Mouse (Mus musculus) C2C12 (cell line): ENCODE results near the gene Trp53. TPM values are rescaled to one million over a fixed set of nuclear protein-coding genes. Genes with fewer than 3 reads are reported as not detected.

Source experiments
- H3K27me3 ChIP-seq: one replicate; pipeline ENCODE4 v1.6.1; 2011; ENCODE audit not compliant: control insufficient read depth, insufficient read depth, insufficient read length
- H3K36me3 ChIP-seq: one replicate; pipeline ENCODE4 v1.6.1; 2011; ENCODE audit not compliant: control insufficient read depth, insufficient read depth
- H3K4me3 ChIP-seq: one replicate; pipeline ENCODE4 v1.5.1; 2011; ENCODE audit warnings: mild to moderate bottlenecking, control low read depth; ENCODE audit not compliant: poor library complexity, insufficient read depth, severe bottlenecking
- H3K79me2 ChIP-seq: one replicate; pipeline ENCODE4 v1.6.1; 2011; ENCODE audit not compliant: control insufficient read depth, insufficient read depth
- H3K79me3 ChIP-seq: one replicate; pipeline ENCODE4 v1.6.1; 2011; ENCODE audit warnings: low read depth, control low read depth
- H3ac ChIP-seq: one replicate; pipeline ENCODE3; 2011; ENCODE audit warnings: low read depth; ENCODE audit not compliant: control insufficient read depth, insufficient read length
- CEBPB ChIP-seq: IDR thresholded peaks from one replicate; pipeline ENCODE4 v1.6.1; 2011; ENCODE audit warnings: low read depth, mild to moderate bottlenecking, control low read depth, moderate library complexity
- CTCF ChIP-seq: IDR thresholded peaks from one replicate; pipeline ENCODE4 v1.5.1; 2011; ENCODE audit not compliant: control insufficient read depth, insufficient read depth, insufficient read length
- FOSL1 ChIP-seq: IDR thresholded peaks from one replicate; pipeline ENCODE4 v1.8.0; 2011; ENCODE audit warnings: mild to moderate bottlenecking, low read length; ENCODE audit not compliant: poor library complexity, insufficient read depth, severe bottlenecking
- MAX ChIP-seq: IDR thresholded peaks from one replicate; pipeline ENCODE4 v1.6.1; 2011; ENCODE audit warnings: mild to moderate bottlenecking, control low read depth
- MYOD1 ChIP-seq: IDR thresholded peaks from one replicate; pipeline ENCODE4 v1.6.1; 2011; ENCODE audit warnings: low read depth; ENCODE audit not compliant: control insufficient read depth, insufficient read length
- MYOG ChIP-seq: IDR thresholded peaks from one replicate; pipeline ENCODE4 v1.6.1; 2011; ENCODE audit not compliant: control insufficient read depth, insufficient read length; ENCODE audit errors: extremely low read depth
- USF1 ChIP-seq: IDR thresholded peaks from one replicate; pipeline ENCODE4 v1.6.1; 2011; ENCODE audit warnings: low read depth, mild to moderate bottlenecking, control low read depth, moderate library complexity
- microRNA-seq: library from miRNA; unstranded; fragments of <30 nt; microRNA quantifications from one replicate; pipeline ENCODE4, GENCODE M21; 2019; ENCODE audit warnings: borderline microRNAs expressed
- polyA plus RNA-seq: library from polyadenylated mRNA; unstranded; fragments of >200 nt; fragmentation: generic; extraction: Trizol; gene quantifications from one replicate; pipeline ENCODE4 v1.2.1, GENCODE M21; 2012; ENCODE audit warnings: missing spikeins

The Trp53 gene
- polyA plus RNA-seq, 1 experiment = 226 TPM

- H3K4me3 ChIP-seq = peak within 1 kb of the TSS; percentile 84
- peaks cover 18% of the 10 kb centered on the region for H3K36me3 ChIP-seq
- no peaks in the 10 kb centered on the region for H3K27me3 ChIP-seq
- H3K79me3 ChIP-seq = peaks cover 35% of the 10 kb centered on the region
- H3ac ChIP-seq = peak within 1 kb of the TSS; percentile 97
- TF ChIP-seq CTCF (peak; percentile 78), MYOD1 (no peak), MYOG (no peak), MAX (peak; percentile 85)
- peaks cover 46% of the 10 kb centered on the region for H3K79me2 ChIP-seq
Measured at GRCm38 (mm10) chr11:69632284-69633089, 52.3 kb downstream of the Trp53 start, which contains the start of gene Fxr2. Gene Fxr2 (plus strand): TSS chr11:69632990.

DNA sequence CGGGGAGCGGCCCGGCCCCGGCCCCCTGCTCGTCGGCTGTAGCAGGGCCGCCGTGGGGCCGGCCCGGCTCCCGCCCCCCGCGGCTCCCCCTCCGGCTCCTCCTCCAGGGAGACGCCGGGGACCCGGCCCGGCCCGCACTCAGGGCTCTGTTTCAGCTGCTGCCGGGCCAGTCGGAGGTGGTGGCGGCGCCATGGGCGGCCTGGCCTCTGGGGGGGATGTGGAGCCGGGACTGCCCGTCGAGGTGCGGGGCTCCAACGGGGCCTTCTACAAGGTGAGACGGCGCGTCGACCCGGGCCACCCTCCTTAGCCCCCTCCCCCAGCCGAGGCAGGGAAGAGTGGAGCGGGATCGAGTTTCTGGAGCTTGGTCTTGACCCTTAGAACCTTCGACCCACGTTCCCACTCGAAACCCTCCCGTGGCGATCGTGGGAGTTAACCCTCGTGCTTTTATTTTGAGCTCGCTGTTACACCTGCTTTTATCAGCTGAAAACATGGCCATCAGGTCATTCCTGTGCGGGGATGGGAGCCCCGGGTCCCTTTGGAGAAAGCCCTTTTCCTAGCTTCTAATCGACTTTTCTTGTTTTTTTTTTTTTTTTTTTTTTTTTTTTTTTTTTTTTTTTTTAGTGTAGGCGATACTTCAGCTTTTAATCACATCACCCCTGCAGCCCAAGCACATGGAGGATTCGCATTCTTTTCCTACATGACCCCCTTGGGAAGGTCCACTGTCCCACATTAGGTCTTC, 53.1 kb downstream of the Trp53 start:
- H3K79me3 ChIP-seq = peaks cover 38% of the 10 kb centered on the region
- TF ChIP-seq MYOG = no peak
- no peak for TF ChIP-seq MAX
- TF ChIP-seq FOSL1 = no peak
- TF ChIP-seq CEBPB = no peak
- TF ChIP-seq MYOD1 = no peak
- no peak for TF ChIP-seq CTCF
- no peak for TF ChIP-seq USF1
- peak overlapping the region; percentile 97 for H3ac ChIP-seq
- no peaks in the 10 kb centered on the region for H3K27me3 ChIP-seq
- peaks cover 54% of the 10 kb centered on the region for H3K79me2 ChIP-seq
- H3K36me3 ChIP-seq = peaks cover 18% of the 10 kb centered on the region
- H3K4me3 ChIP-seq = peak overlapping the region; percentile 84

DNA sequence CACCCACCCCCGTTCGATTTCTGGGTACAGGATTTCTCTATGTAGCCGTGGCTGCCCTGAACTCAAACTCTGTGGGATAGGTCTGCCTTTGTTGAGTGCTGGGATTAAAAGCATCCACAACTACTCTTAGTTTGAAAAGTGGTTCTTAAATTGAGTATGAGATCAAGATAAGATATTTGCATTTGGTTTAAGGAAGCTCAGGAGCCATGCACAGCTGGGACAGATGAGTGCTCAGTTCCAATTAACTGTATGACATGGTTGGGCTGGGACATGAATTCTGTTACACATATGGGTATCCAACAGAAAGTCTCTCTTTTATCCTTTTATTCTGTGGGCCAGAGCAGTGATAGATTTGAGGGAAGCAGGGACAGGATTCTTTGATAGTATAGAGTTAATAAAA, 55.3 kb downstream of the Trp53 start:
- H3K79me3 ChIP-seq = peaks cover 41% of the 10 kb centered on the region
- H3K4me3 ChIP-seq = no peak overlapping the region
- H3K79me2 ChIP-seq = peaks cover 67% of the 10 kb centered on the region
- H3K36me3 ChIP-seq = peaks cover 38% of the 10 kb centered on the region
- H3K27me3 ChIP-seq = no peaks in the 10 kb centered on the region
- TF ChIP-seq USF1 (no peak), CEBPB (no peak), FOSL1 (no peak), MYOG (no peak)
- H3ac ChIP-seq = no peak overlapping the region

Small RNAs within 50 kb of the gene (microRNA-seq; reads per million reads assigned to microRNA genes)
- not detected for gene Mir467f

Other genes starting within 250 kb of the Trp53 start
- 3.9 TPM for gene Rnf227, start 239.9 kb upstream of the Trp53 start, polyA plus RNA-seq
- 100 TPM for gene Chd3, start 211.0 kb upstream of the Trp53 start, polyA plus RNA-seq
- gene Naa38, start 184.9 kb upstream of the Trp53 start, polyA plus RNA-seq = 229 TPM
- 22.8 TPM for gene Cyb5d1, start 184.7 kb upstream of the Trp53 start, polyA plus RNA-seq
- gene Tmem88, start 182.1 kb upstream of the Trp53 start, polyA plus RNA-seq = 0.16 TPM
- gene Kdm6b, start 166.7 kb upstream of the Trp53 start, polyA plus RNA-seq = 9.0 TPM
- gene Dnah2, start 31.2 kb upstream of the Trp53 start, polyA plus RNA-seq = 0.14 TPM
- gene Efnb3, start 20.2 kb upstream of the Trp53 start, polyA plus RNA-seq = 0.61 TPM
- 21.9 TPM for gene Wrap53, start 104 bp upstream of the Trp53 start, polyA plus RNA-seq
- 0.20 TPM for gene Atp1b2, start 25.6 kb downstream of the Trp53 start, polyA plus RNA-seq
- 0.18 TPM for gene Shbg, start 37.5 kb downstream of the Trp53 start, polyA plus RNA-seq
- 3.8 TPM for gene Sat2, start 41.7 kb downstream of the Trp53 start, polyA plus RNA-seq
- gene Fxr2, start 52.6 kb downstream of the Trp53 start, polyA plus RNA-seq = 96.0 TPM
- 0.08 TPM for gene Sox15, start 75.0 kb downstream of the Trp53 start, polyA plus RNA-seq
- gene Mpdu1, start 82.3 kb downstream of the Trp53 start, polyA plus RNA-seq = 95.8 TPM
- gene Cd68, start 85.8 kb downstream of the Trp53 start, polyA plus RNA-seq = 1.5 TPM
- gene Eif4a1, start 92.1 kb downstream of the Trp53 start, polyA plus RNA-seq = 1,304 TPM
- 89.0 TPM for gene Senp3, start 101.7 kb downstream of the Trp53 start, polyA plus RNA-seq
- 0.28 TPM for gene Tnfsf13, start 105.4 kb downstream of the Trp53 start, polyA plus RNA-seq
- 6.4 TPM for gene Tnfsf12, start 115.5 kb downstream of the Trp53 start, polyA plus RNA-seq
- 1.5 TPM for gene Tnfsfm13, start 115.7 kb downstream of the Trp53 start, polyA plus RNA-seq
- 84.2 TPM for gene Polr2a, start 178.3 kb downstream of the Trp53 start, polyA plus RNA-seq
- 0.08 TPM for gene Slc35g3, start 181.6 kb downstream of the Trp53 start, polyA plus RNA-seq
- gene Zbtb4, start 185.6 kb downstream of the Trp53 start, polyA plus RNA-seq = 3.0 TPM
- 37.7 TPM for gene Chrnb1, start 215.6 kb downstream of the Trp53 start, polyA plus RNA-seq
- gene Fgf11, start 221.5 kb downstream of the Trp53 start, polyA plus RNA-seq = 4.2 TPM
- 0.32 TPM for gene Tmem102, start 225.3 kb downstream of the Trp53 start, polyA plus RNA-seq
- gene Gm39566, start 234.9 kb downstream of the Trp53 start, polyA plus RNA-seq = not detected
- gene Spem2, start 238.1 kb downstream of the Trp53 start, polyA plus RNA-seq = not detected
- gene Spem1, start 241.8 kb downstream of the Trp53 start, polyA plus RNA-seq = not detected